Mouse (Mus musculus) ES-E14 (cell line): Measurements from ENCODE around the gene Smarca4.

Experiments
- CHD2 ChIP-seq: IDR thresholded peaks from 2 replicates; pipeline ENCODE4 v1.6.1; 2014; ENCODE audit warnings: mild to moderate bottlenecking, low read depth, low read length, inconsistent platforms
- HCFC1 ChIP-seq: IDR thresholded peaks from 2 replicates; pipeline ENCODE4 v1.6.1; 2012; ENCODE audit warnings: low read length, inconsistent platforms, borderline replicate concordance; ENCODE audit not compliant: insufficient read depth
- MAFK ChIP-seq: IDR thresholded peaks from 2 replicates; pipeline ENCODE4 v1.6.1; 2014; ENCODE audit warnings: mild to moderate bottlenecking, low read depth, low read length, inconsistent platforms; ENCODE audit not compliant: insufficient read depth
- ZC3H11A ChIP-seq: IDR thresholded peaks from 2 replicates; pipeline ENCODE4 v1.6.1; 2012; ENCODE audit warnings: low read depth, mild to moderate bottlenecking, inconsistent platforms, low read length, borderline replicate concordance

DNA sequence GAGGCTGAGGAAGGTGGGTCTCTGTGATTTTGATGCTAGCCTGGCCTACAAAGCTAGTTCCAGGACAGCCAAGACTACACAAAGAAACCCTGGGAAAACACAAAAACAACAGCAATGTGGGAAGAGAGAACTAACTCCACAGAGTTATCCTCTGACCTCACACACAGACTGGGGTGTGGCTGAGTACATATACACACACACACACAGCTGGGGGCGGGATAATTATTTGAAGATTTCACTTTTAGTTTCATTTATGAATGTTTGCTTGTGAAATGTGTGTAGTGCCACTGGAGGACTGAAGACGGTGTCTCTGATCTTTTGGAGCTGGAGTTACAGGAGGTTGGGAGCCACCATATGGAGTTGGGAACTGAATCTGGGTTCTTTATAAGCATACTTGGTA lies 14.9 kb upstream of the Smarca4 start:
- TF ChIP-seq MAFK (no peak), HCFC1 (no peak), CHD2 (no peak), ZC3H11A (no peak)
